Mouse (Mus musculus): ENCODE data around the gene Ntn5. TPM values are rescaled to one million over a fixed set of nuclear protein-coding genes. Genes with fewer than 3 reads are reported as not detected.

Gene Ntn5
- total and polyA plus RNA-seq, 3 experiments = 0.18 to 0.47 (median 0.26) TPM

- DNase-seq = peak; percentile 87 to 90
- H3K4me1 ChIP-seq (ENCODE audit: control insufficient read depth, insufficient read depth, low read length) = peaks cover 18% of the 10 kb centered on the region
- H3K79me2 ChIP-seq (replicated peaks; ENCODE audit: control insufficient read depth, insufficient read depth, low read length) = no peaks in the 10 kb centered on the region
- TF ChIP-seq POLR2A (IDR thresholded peaks at IDR 0.05; ENCODE audit: insufficient read depth, low read depth, low read length) = peak; percentile 68
- TF ChIP-seq CTCF (IDR thresholded peaks at IDR 0.05) = no peak
- H3K4me3 ChIP-seq = peak overlapping the region; percentile 1; the same call in 1 of the 2 replicates
- H3K27me3 ChIP-seq (ENCODE audit: control insufficient read depth, insufficient read depth, low read length) = no peaks in the 10 kb centered on the region
- intact Hi-C loops (cut with DNase I) = loop anchor here (5.0 kb wide), 1 partner anchor 39 kb away; the partner anchor contains the start of gene Ntn5
- WGBS = 36% methylated on average over 28 of the region's 28 CpGs
- no peaks in the 10 kb centered on the region; the same call in 1 of the 2 replicates for H3K36me3 ChIP-seq (ENCODE audit: control insufficient read depth, insufficient read depth, low read length)
- H3K27ac ChIP-seq = peak overlapping the region; percentile 58
- H3K9ac ChIP-seq (ENCODE audit: low read depth, low read length) = peak overlapping the region; percentile 59
These were observed 40.2 kb upstream of the Ntn5 start for GRCm38 (mm10) chr7:45643441-45644178.

GRCm38 (mm10) chr7:45644183-45644582 lies 39.6 kb upstream of the Ntn5 start:
- no peaks in the 10 kb centered on the region for H3K79me2 ChIP-seq (replicated peaks; ENCODE audit: control insufficient read depth, insufficient read depth, low read length)
- peak; percentile 31 to 42 for DNase-seq
- H3K9ac ChIP-seq (ENCODE audit: low read depth, low read length) = peak overlapping the region; percentile 16; the same call in 1 of the 2 replicates
- peaks cover 16% of the 10 kb centered on the region for H3K4me1 ChIP-seq (ENCODE audit: control insufficient read depth, insufficient read depth, low read length)
- intact Hi-C loops (cut with DNase I) = loop anchor here (5.0 kb wide), 1 partner anchor 38 kb away; the partner anchor contains the start of gene Ntn5
- no peak overlapping the region for H3K4me3 ChIP-seq
- no peak for TF ChIP-seq CTCF (IDR thresholded peaks at IDR 0.05)
- TF ChIP-seq EP300 (IDR thresholded peaks at IDR 0.05; ENCODE audit: insufficient read depth, low read depth, low read length) = no peak
- TF ChIP-seq POLR2A (IDR thresholded peaks at IDR 0.05; ENCODE audit: insufficient read depth, low read depth, low read length) = no peak
- H3K27ac ChIP-seq = no peak overlapping the region
- 35% methylated on average over 18 of the region's 18 CpGs for WGBS
- H3K36me3 ChIP-seq (ENCODE audit: control insufficient read depth, insufficient read depth, low read length) = no peaks in the 10 kb centered on the region; the same call in 1 of the 2 replicates
- no peaks in the 10 kb centered on the region for H3K27me3 ChIP-seq (ENCODE audit: control insufficient read depth, insufficient read depth, low read length)

GRCm38 (mm10) chr7:45644872-45645590 lies 38.8 kb upstream of the Ntn5 start:
- WGBS = 84% methylated on average over 6 of the region's 6 CpGs
- no peaks in the 10 kb centered on the region for H3K27me3 ChIP-seq (ENCODE audit: control insufficient read depth, insufficient read depth, low read length)
- no peak for DNase-seq
- intact Hi-C loops (cut with DNase I) = loop anchor here (5.0 kb wide), 1 partner anchor 37 kb away; the partner anchor contains the start of gene Ntn5
- no peaks in the 10 kb centered on the region for H3K36me3 ChIP-seq (ENCODE audit: control insufficient read depth, insufficient read depth, low read length)
- H3K4me1 ChIP-seq (ENCODE audit: control insufficient read depth, insufficient read depth, low read length) = peaks cover 14% of the 10 kb centered on the region
- H3K79me2 ChIP-seq (replicated peaks; ENCODE audit: control insufficient read depth, insufficient read depth, low read length) = no peaks in the 10 kb centered on the region
- no peak overlapping the region for H3K4me3 ChIP-seq
- H3K9ac ChIP-seq (ENCODE audit: low read depth, low read length) = no peak overlapping the region
- H3K27ac ChIP-seq = no peak overlapping the region
- TF ChIP-seq CTCF (IDR thresholded peaks at IDR 0.05) (no peak), POLR2A (IDR thresholded peaks at IDR 0.05; ENCODE audit: insufficient read depth, low read depth, low read length) (no peak), EP300 (IDR thresholded peaks at IDR 0.05; ENCODE audit: insufficient read depth, low read depth, low read length) (no peak)

- H3K4me1 ChIP-seq (ENCODE audit: control insufficient read depth, insufficient read depth, low read length) = peaks cover 14% of the 10 kb centered on the region
- H3K36me3 ChIP-seq (ENCODE audit: control insufficient read depth, insufficient read depth, low read length) = no peaks in the 10 kb centered on the region
- H3K4me3 ChIP-seq = no peak overlapping the region
- no peak overlapping the region for H3K27ac ChIP-seq
- WGBS = 77% methylated on average over 7 of the region's 7 CpGs
- no peaks in the 10 kb centered on the region for H3K27me3 ChIP-seq (ENCODE audit: control insufficient read depth, insufficient read depth, low read length)
- TF ChIP-seq EP300 (IDR thresholded peaks at IDR 0.05; ENCODE audit: insufficient read depth, low read depth, low read length) (no peak), CTCF (IDR thresholded peaks at IDR 0.05) (no peak), POLR2A (IDR thresholded peaks at IDR 0.05; ENCODE audit: insufficient read depth, low read depth, low read length) (no peak)
- H3K79me2 ChIP-seq (replicated peaks; ENCODE audit: control insufficient read depth, insufficient read depth, low read length) = no peaks in the 10 kb centered on the region
- no peak overlapping the region for H3K9ac ChIP-seq (ENCODE audit: low read depth, low read length)
- no peak for DNase-seq
- intact Hi-C loops (cut with DNase I) = no loop called here
These were observed 38.2 kb upstream of the Ntn5 start for GRCm38 (mm10) chr7:45645591-45645971.

GRCm38 (mm10) chr7:45646671-45647070 lies 37.2 kb upstream of the Ntn5 start:
- no peak for TF ChIP-seq CTCF (IDR thresholded peaks at IDR 0.05)
- TF ChIP-seq POLR2A (IDR thresholded peaks at IDR 0.05; ENCODE audit: insufficient read depth, low read depth, low read length) = no peak
- TF ChIP-seq EP300 (IDR thresholded peaks at IDR 0.05; ENCODE audit: insufficient read depth, low read depth, low read length) = no peak
- Histone ChIP-seq H3K79me2 (replicated peaks; ENCODE audit: control insufficient read depth, insufficient read depth, low read length) (no peaks in the 10 kb centered on the region), H3K9ac (ENCODE audit: low read depth, low read length) (no peak overlapping the region), H3K4me1 (ENCODE audit: control insufficient read depth, insufficient read depth, low read length) (peaks cover 7% of the 10 kb centered on the region), H3K36me3 (ENCODE audit: control insufficient read depth, insufficient read depth, low read length) (no peaks in the 10 kb centered on the region), H3K27me3 (ENCODE audit: control insufficient read depth, insufficient read depth, low read length) (no peaks in the 10 kb centered on the region), H3K4me3 (no peak overlapping the region), H3K27ac (no peak overlapping the region)
- intact Hi-C loops (cut with DNase I) = no loop called here
- no peak for DNase-seq
- WGBS = 78% methylated on average over 4 of the region's 4 CpGs
